Mouse (Mus musculus) liver, postnatal 0 days (tissue): ENCODE measurements around the gene Hist1h3g.

Experiments used
- CTCF ChIP-seq: sonication (generic); IDR thresholded peaks from 2 replicates; pipeline ENCODE4 v1.5.1; 2016; ENCODE audit warnings: antibody characterized with exemption, low read depth
- EP300 ChIP-seq: IDR thresholded peaks from 2 replicates; pipeline ENCODE4 v1.6.1; 2016; ENCODE audit warnings: antibody characterized with exemption, low read depth, mild to moderate bottlenecking

- TF ChIP-seq CTCF (no peak), EP300 (peak; percentile 7; the same call in 1 of the 2 replicates)
Observed at GRCm38 (mm10) chr13:23575271-23575851, 40.1 kb downstream of the Hist1h3g start, which contains the start of gene Hist1h3d.
